Mouse (Mus musculus): ENCODE measurements around the gene Tert.

GRCm38 (mm10) chr13:73626410-73626744 is 334 bp upstream of the Tert start:
- no peak for TF ChIP-seq TAL1 (IDR thresholded peaks at IDR 0.05; ENCODE audit: low read length)
- TF ChIP-seq GATA1 (IDR thresholded peaks at IDR 0.05; ENCODE audit: low read length), result no peak

Measured in erythroblast, embryonic 14.5 days (primary cell).